Mouse (Mus musculus) gastrocnemius, postnatal 10 days (tissue): ENCODE data around the gene Ergic1. TPM values are rescaled to one million over a fixed set of nuclear protein-coding genes. Genes with fewer than 3 reads are reported as not detected.

ENCODE experiments used
- DNase-seq: peaks from one replicate; pipeline ENCODE4 v3.0.0; 2021; ENCODE audit warnings: mixed read lengths
- long read RNA-seq, 2 experiments: library from polyadenylated mRNA; stranded (forward); transcript quantifications; one replicate each; pipeline ENCODE4 v2.0.0; 2021
- total RNA-seq, 2 experiments: library from RNA; stranded (reverse); gene quantifications; 2 replicates each; pipeline ENCODE4 v1.2.3; 2021

Ergic1 gene
- total RNA-seq, result 100 to 1,000 TPM; 115 to 117 TPM
- long read RNA-seq, experiment 1, transcript Ergic1-206 (10 exons, 2,754 nt), result major isoform, 47 of 51 reads
- long read RNA-seq, experiment 1, partial matches to known transcripts, result 1 of 51 reads
- long read RNA-seq, experiment 1, other reads (novel, unspliced or antisense), result 3 of 51 reads
- long read RNA-seq, experiment 2, transcript Ergic1-206 (10 exons, 2,754 nt), result major isoform, 45 of 51 reads
- long read RNA-seq, experiment 2, partial matches to known transcripts, result 1 of 51 reads
- long read RNA-seq, experiment 2, other reads (novel, unspliced or antisense), result 5 of 51 reads

DNA sequence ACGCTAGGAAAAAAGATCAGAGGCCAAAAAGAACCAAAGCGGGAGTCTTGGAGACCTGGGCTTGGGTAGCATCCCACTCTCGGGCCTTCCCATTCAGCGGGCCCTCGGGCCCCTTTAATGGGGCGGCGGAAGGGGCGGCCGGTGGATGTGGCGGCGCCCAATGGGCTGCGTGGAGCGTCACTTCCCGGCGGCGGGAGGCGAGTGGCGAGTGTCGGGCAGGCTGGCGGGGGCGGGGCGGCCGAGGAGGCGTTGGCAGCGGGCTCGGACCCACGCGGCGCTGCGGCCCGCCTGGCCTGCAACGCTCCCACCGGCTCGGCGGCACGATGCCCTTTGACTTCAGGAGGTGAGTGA is at the start of gene Ergic1:
Ergic1 (plus strand) TSS at position 200 of the 351 bp plus-strand sequence.
- peak; percentile 94 for DNase-seq

GRCm38 (mm10) chr17:26511816-26512774 is 49.2 kb upstream of the Ergic1 start:
- DNase-seq, result no peak

DNA sequence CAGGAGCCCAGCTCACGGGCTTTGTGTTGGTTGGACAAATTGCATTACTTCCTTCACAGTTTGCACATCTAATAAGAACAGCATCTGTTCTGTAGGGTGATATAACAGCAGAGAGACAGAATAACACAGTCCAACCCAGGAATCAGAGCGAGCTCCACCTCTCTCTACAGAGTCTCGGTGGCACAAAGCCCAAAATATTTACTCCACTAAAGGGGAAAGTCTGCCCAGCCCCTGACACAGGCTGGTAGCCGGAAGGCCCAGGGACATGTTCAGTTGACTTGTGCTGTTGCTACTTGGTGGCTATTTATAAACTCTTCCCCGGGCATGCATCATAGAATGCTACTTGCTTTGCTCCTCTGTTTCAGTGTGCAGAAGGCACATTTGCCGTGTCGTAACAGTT is 48.3 kb upstream of the Ergic1 start:
- no peak for DNase-seq

DNA sequence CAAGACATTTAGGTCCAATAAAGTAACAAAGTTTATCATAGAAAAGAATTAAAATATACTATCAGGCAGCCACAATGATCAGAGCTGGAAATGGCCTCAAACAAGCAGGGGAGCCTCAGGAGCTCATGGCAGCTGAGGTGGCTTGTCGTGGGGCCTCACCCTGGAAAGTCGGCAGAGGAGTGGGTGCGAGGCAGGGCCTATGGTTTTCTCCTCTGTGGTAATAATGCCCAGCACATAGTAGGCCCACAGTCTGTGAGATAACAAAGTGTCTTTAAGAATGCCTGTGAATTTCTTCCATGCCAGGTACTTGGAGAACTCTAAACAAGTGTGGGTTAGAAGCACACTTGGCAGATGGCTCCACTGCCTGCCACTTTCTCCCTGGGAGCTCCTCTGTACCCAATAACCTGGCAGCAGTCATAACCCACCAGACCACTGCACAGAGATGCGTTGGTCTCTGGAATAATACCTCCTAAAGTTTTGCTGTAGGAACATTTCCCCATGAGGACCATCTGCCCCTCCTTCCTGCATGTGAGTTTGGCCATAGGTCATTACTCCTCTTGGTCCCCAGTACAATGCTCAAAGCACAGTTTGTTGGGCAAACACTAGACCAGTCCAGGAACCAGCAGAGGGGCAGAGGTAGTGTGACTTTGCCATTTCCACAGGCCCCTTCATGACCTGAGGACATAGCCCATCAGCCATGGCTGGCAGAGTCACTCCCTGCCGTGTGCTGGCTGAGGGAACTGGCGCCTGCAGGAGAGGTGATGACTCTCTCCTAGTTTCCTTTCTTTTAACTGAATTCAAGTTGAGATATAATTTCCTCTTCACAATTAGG is 47.6 kb upstream of the Ergic1 start:
- DNase-seq, result no peak

- DNase-seq, result no peak
These were observed 46.7 kb upstream of the Ergic1 start for GRCm38 (mm10) chr17:26514581-26515030.

- DNase-seq, result no peak
These were observed 45.6 kb upstream of the Ergic1 start for GRCm38 (mm10) chr17:26515675-26516074.

DNA sequence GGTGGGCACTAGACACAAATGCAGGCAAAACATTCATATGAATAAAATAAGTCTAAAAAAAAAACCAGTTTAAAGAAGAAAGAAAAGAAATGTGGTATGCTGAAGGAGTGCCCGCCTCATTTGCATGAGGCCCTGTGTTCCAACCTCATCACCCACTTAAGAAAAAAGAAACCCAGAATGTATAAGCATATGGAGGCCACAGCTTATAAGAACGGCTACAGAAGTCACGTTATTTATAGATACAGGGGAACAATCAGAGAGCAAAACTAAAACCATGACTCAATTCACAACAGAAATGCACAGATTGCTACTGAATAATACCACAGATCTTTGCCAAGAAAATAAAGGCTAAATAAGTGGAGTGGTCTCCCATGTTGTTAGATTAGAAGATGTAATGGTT is 43.0 kb upstream of the Ergic1 start:
- DNase-seq, result no peak

- no peak for DNase-seq
These were observed 38.6 kb upstream of the Ergic1 start for GRCm38 (mm10) chr17:26522711-26523110.

- DNase-seq, result no peak
These were observed 37.0 kb upstream of the Ergic1 start for GRCm38 (mm10) chr17:26524316-26524715.

GRCm38 (mm10) chr17:26524801-26525200 is 36.5 kb upstream of the Ergic1 start:
- DNase-seq, result no peak

GRCm38 (mm10) chr17:26525316-26525715 is 36.0 kb upstream of the Ergic1 start:
- peak; percentile 51 for DNase-seq

DNA sequence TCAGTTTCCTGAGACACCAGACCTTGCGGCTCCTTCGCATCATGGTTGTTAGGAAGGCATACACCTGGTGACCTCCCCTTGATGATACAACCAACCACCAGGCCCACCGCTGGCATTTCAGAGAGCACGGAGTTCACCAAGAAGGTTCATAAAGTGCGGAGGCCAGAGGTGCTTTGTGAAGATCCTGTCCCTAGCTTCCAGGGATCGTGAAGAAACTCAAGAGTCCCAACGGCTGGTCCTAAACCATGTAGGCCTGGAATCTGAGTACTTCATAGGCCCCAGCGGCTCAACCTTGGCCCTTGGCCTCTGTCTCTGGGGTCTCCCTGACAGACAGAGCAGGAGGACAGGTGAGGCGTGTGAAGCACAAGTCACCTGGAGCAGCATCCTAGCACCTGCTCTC is 34.0 kb upstream of the Ergic1 start:
- no peak for DNase-seq

DNA sequence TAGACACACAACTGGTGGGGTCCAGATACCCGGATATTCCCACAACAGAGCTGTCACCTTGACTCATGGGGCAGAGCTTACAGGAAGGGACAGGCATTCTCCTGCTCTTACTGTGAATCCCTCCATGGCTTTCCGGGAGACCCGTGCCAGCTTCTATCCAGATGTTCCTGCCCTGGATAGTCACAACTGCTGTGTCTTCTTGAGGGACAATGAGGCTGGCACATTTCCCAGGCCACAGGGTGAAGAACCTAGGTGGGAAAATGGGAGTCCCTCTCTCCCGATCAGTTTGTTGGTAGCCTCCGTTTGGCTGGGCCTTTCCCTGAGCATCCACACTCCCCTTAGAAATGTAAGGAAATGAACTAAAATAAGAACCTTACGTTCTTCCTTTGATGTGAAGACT is 32.5 kb upstream of the Ergic1 start:
- DNase-seq, result no peak

DNA sequence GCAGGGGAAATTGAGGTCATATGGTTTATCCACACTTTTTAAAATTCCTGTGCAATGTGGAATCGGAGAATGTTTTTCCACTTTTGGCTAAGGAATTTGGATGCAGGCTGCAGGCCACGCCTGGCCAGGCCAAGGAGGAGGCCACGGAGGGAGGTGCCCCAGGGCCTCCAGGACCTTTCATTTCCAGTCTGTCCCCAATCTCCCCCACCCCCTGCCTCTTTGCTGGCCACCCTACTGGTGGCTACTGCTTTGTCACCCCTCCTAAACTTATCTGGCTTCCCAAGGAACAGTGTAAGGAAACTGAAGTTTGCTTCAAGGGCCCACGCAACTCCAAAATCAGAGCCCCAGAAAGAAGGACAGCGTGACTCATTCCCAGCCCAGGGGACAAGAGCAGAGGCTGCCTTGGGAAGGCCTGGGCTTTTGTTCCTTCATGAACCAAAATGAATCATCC is 31.5 kb upstream of the Ergic1 start:
- peak; percentile 42 for DNase-seq

GRCm38 (mm10) chr17:26530590-26531081 is 30.7 kb upstream of the Ergic1 start:
- DNase-seq, result peak; percentile 69

- peak; percentile 2 for DNase-seq
These were observed 29.8 kb upstream of the Ergic1 start for GRCm38 (mm10) chr17:26531395-26532027.

DNA sequence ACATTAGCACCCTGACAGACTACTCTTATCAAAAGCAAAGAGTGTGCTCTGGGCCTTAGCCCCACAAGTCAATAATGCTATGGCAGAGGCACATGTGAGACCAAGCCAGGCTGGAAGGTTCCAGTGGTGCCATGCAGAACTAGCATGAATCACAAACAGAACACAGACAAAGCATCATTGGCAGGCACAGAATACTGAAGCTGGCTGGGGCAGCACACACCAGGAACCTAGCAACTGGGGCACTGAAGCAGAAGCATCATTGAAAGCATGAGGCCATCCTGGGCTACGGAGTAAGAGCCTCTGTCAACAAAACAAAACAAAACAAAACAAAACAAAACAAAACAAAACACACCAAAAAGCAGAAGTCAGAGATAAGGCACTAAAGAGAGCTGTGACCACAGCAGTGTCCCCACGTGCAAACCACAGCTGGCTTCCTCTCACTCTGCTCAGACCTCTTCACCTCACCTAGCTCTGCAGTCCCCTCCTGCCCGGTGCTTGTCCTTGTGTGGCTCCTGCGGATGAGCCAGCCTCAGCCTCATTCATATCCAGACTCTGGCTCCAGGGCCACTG is 28.7 kb upstream of the Ergic1 start:
- no peak for DNase-seq

- no peak for DNase-seq
These were observed 27.4 kb upstream of the Ergic1 start for GRCm38 (mm10) chr17:26533871-26534372.

GRCm38 (mm10) chr17:26534695-26535094 is 26.6 kb upstream of the Ergic1 start:
- no peak for DNase-seq

- no peak for DNase-seq
These were observed 25.8 kb upstream of the Ergic1 start for GRCm38 (mm10) chr17:26535251-26536136.
